Mouse (Mus musculus): Measurements from ENCODE around the gene Ercc8. TPM values are rescaled to one million over a fixed set of nuclear protein-coding genes. Genes with fewer than 3 reads are reported as not detected.
A peak's percentile ranks its signal among the peaks of the same experiment; 100 is the strongest.

The Ercc8 gene
- polyA plus RNA-seq, 1 experiment from 2014 or later: 33.5 TPM

DNA sequence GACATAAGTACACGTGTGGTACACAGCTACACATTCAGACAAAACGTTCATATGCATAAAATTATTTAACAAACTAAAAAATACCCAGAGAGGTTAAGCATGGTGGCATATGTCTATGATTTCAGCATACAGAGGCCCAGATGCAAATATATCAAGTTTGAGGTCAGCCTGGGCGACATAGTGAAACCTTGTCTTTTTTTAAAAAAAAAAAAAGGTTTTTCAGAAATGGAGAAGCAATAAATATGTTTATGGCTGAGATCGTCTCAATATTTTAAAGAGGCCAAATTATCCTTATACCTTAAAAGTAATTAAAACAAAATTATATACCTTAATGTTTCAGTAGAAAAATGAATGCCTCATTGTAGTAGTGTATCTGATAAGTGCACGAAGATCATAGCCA, 49.6 kb downstream of the Ercc8 start:
- no peaks in the 10 kb centered on the region for H3K9me3 ChIP-seq (ENCODE audit: control insufficient read depth, low read length)
- ATAC-seq: no peak
- H3K4me3 ChIP-seq (replicated peaks; ENCODE audit: low read length): no peak overlapping the region
- WGBS: 71% methylated on average over 5 of the region's 5 CpGs
- H3K9ac ChIP-seq (replicated peaks; ENCODE audit: low read depth, low read length): no peak overlapping the region
- no peak overlapping the region for H3K27ac ChIP-seq (ENCODE audit: low read length)
- H3K36me3 ChIP-seq (ENCODE audit: control insufficient read depth, insufficient read depth): no peaks in the 10 kb centered on the region
- no peaks in the 10 kb centered on the region for H3K4me1 ChIP-seq (replicated peaks; ENCODE audit: control insufficient read depth, insufficient read depth, low read length)
- no peak overlapping the region for H3K4me2 ChIP-seq (ENCODE audit: low read length)
- 0 out of 2 replicates have a peak, but pooled peaks cover under 1% of the 10 kb centered on the region for H3K27me3 ChIP-seq (replicated peaks; ENCODE audit: control insufficient read depth, insufficient read depth, low read length)

DNA sequence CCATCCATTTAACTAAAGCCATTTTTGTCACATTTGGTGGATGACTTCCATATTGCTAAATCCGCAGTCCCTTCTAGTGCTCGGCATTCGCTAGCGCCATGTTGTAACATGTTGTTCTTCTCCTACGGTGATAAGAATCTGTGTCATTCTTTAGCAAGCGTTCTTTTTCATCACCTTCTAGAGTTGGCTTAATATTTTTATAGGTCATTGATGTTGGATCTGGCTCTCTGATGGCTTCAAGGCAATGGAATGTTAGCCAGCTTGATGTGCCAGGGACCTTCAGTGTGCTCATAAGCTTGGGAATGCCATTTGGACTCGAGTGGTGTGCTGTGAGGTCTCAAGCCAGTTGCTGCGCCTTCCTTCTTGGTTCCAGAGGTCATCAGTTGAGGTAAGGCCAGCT, 52.4 kb downstream of the Ercc8 start:
- H3K4me1 ChIP-seq (replicated peaks; ENCODE audit: control insufficient read depth, insufficient read depth, low read length): peaks cover 10% of the 10 kb centered on the region
- no peaks in the 10 kb centered on the region for H3K36me3 ChIP-seq (ENCODE audit: control insufficient read depth, insufficient read depth)
- H3K4me2 ChIP-seq (ENCODE audit: low read length): no peak overlapping the region
- H3K27me3 ChIP-seq (replicated peaks; ENCODE audit: control insufficient read depth, insufficient read depth, low read length): 0 out of 2 replicates have a peak, but pooled peaks cover 4% of the 10 kb centered on the region
- H3K27ac ChIP-seq (ENCODE audit: low read length): no peak overlapping the region
- no peak overlapping the region for H3K4me3 ChIP-seq (replicated peaks; ENCODE audit: low read length)
- H3K9me3 ChIP-seq (ENCODE audit: control insufficient read depth, low read length): no peaks in the 10 kb centered on the region
- ATAC-seq: no peak
- WGBS: 92% methylated on average over 8 of the region's 8 CpGs
- H3K9ac ChIP-seq (replicated peaks; ENCODE audit: low read depth, low read length): no peak overlapping the region

DNA sequence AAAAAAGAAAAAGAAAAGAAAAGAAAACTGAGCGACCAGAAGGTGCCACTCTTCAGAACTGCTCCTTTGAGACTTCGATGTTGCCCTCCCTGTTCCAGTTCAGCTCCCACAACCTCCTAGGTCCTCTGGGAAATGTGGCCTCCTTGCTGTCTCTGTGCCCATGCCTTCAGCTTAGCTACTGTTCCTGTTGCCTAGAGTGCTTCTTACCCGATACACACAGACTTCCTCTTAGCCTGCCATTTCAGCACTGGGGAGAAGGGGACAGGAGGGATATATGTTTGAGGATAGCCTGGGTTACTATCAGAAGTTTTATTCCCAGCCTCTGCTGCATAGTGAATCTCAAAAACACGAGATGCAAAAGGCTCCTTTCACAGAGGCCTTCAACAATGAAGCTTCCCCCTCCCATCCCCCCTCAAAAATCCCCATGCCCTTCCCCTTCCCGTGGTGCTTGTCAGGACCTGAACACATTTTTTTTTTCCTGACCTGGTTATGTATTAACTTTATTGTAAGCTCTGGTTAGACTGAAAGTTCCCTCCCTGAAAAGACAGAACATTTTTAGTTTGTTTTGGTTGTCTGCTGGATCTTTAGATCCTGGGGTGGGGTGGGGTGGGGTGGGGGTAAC, 54.0 kb downstream of the Ercc8 start:
- no peak overlapping the region for H3K4me3 ChIP-seq (replicated peaks; ENCODE audit: low read length)
- H3K4me2 ChIP-seq (ENCODE audit: low read length): no peak overlapping the region
- H3K4me1 ChIP-seq (replicated peaks; ENCODE audit: control insufficient read depth, insufficient read depth, low read length): peaks cover 10% of the 10 kb centered on the region
- no peak overlapping the region for H3K9ac ChIP-seq (replicated peaks; ENCODE audit: low read depth, low read length)
- H3K9me3 ChIP-seq (ENCODE audit: control insufficient read depth, low read length): no peaks in the 10 kb centered on the region
- ATAC-seq: no peak
- 47% methylated on average over 5 of the region's 5 CpGs for WGBS
- H3K27me3 ChIP-seq (replicated peaks; ENCODE audit: control insufficient read depth, insufficient read depth, low read length): 0 out of 2 replicates have a peak, but pooled peaks cover 8% of the 10 kb centered on the region
- no peak overlapping the region for H3K27ac ChIP-seq (ENCODE audit: low read length)
- no peaks in the 10 kb centered on the region for H3K36me3 ChIP-seq (ENCODE audit: control insufficient read depth, insufficient read depth)

DNA sequence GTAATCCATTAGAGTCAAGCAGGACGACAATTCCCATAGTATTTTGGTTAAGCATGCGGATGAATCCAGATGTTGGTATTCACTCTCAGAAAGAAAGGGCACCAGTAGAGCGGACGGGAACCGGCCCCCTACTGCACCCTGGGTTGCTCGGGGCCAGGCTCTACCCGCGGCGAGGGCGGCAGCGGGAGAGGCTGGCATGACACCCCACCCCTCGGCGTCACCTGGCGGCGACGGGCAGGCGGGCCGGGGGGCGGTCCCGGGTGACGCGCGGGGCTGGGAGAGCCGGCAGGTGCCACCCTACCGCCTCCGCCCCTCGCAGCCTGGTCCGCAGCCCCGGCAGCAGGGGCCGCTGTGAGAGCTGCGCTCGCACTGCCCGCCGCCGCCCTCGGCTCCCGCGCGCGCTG, 55.6 kb downstream of the Ercc8 start, which contains the start of gene Elovl7:
Gene Elovl7 (plus strand): TSS at position 324 of the 404 bp plus-strand sequence.
- ATAC-seq: peak; percentile 95
- Histone ChIP-seq H3K27me3 (replicated peaks; ENCODE audit: control insufficient read depth, insufficient read depth, low read length) (0 out of 2 replicates have a peak, but pooled peaks cover 8% of the 10 kb centered on the region), H3K4me2 (ENCODE audit: low read length) (peak within 1 kb of the TSS; percentile 100), H3K4me1 (replicated peaks; ENCODE audit: control insufficient read depth, insufficient read depth, low read length) (peaks cover 10% of the 10 kb centered on the region), H3K4me3 (replicated peaks; ENCODE audit: low read length) (peak within 1 kb of the TSS; percentile 78), H3K27ac (ENCODE audit: low read length) (no peak within 1 kb of the TSS), H3K9ac (replicated peaks; ENCODE audit: low read depth, low read length) (peak within 1 kb of the TSS; percentile 79), H3K36me3 (ENCODE audit: control insufficient read depth, insufficient read depth) (no peaks in the 10 kb centered on the region), H3K9me3 (ENCODE audit: control insufficient read depth, low read length) (no peaks in the 10 kb centered on the region)
- WGBS: under 1% methylated on average over 39 of the region's 40 CpGs

DNA sequence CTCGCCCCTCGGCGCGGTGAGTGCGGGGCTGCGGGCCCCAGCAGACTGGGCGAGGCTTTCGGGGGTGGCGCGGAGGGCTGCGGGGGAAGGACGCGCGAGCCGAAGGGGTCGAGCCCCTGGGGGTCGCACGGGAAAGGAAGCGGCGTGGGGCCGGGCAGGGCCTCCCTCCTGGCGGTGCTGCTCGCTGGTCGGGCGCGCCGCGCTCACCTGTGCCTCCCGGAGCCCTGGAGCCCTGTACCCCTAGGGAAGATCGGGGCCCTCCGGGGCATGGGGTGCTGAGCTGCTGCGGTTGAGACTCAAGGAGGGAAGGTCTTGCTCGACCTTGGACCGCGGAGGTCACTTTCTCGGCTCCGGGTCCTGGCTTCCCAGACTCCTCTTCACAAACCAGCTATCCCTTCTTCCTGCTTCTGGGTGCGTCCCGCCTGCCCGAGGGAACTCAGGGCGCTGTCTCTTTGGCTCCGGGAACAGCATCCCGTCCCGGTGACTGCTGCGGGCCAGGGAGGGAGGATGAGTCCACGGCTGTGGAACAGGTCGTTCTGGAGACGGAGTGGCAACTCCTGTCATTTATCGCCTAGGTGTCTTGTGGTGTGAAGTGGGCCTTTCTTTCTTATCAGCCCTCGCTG, 56.1 kb downstream of the Ercc8 start:
- H3K4me3 ChIP-seq (replicated peaks; ENCODE audit: low read length): peak overlapping the region; percentile 78
- 0 out of 2 replicates have a peak, but pooled peaks cover 8% of the 10 kb centered on the region for H3K27me3 ChIP-seq (replicated peaks; ENCODE audit: control insufficient read depth, insufficient read depth, low read length)
- WGBS: under 1% methylated on average over 46 of the region's 50 CpGs
- H3K27ac ChIP-seq (ENCODE audit: low read length): no peak overlapping the region
- no peaks in the 10 kb centered on the region for H3K9me3 ChIP-seq (ENCODE audit: control insufficient read depth, low read length)
- H3K9ac ChIP-seq (replicated peaks; ENCODE audit: low read depth, low read length): peak overlapping the region; percentile 79
- H3K4me2 ChIP-seq (ENCODE audit: low read length): peak overlapping the region; percentile 100
- peaks cover 10% of the 10 kb centered on the region for H3K4me1 ChIP-seq (replicated peaks; ENCODE audit: control insufficient read depth, insufficient read depth, low read length)
- ATAC-seq: peak; percentile 61
- H3K36me3 ChIP-seq (ENCODE audit: control insufficient read depth, insufficient read depth): no peaks in the 10 kb centered on the region

DNA sequence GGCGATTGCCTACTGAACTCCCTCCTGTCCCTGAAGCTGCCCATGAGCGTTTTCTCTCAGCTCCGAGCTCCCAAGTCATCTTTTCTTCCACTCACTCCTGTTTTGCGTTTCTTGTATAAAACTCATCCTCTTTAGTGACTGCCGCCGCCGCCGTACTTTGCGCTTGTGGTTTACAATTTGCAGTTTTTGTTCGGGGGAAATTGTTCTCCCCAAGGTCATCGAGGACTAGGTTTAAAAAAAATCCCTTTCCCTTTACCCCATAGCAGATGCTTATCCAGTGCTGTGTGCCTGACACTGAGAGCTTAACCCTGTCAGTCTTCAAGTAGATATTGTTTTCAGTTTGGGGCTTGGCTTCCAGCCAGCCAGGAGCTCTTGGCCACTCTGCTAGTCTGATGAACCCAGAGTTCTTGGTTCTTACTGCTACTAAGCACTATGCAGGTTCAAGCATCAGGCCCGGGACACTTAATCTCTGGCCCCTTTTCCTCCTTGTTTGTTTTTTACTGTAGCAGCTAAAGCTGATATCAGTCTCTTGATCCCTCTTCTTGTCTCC, 56.8 kb downstream of the Ercc8 start:
- peaks cover 10% of the 10 kb centered on the region for H3K4me1 ChIP-seq (replicated peaks; ENCODE audit: control insufficient read depth, insufficient read depth, low read length)
- ATAC-seq: no peak
- no peaks in the 10 kb centered on the region for H3K36me3 ChIP-seq (ENCODE audit: control insufficient read depth, insufficient read depth)
- WGBS: 3% methylated on average over 12 of the region's 12 CpGs
- peak overlapping the region; percentile 100 for H3K4me2 ChIP-seq (ENCODE audit: low read length)
- H3K4me3 ChIP-seq (replicated peaks; ENCODE audit: low read length): peak overlapping the region; percentile 78
- no peak overlapping the region for H3K27ac ChIP-seq (ENCODE audit: low read length)
- no peaks in the 10 kb centered on the region for H3K9me3 ChIP-seq (ENCODE audit: control insufficient read depth, low read length)
- H3K9ac ChIP-seq (replicated peaks; ENCODE audit: low read depth, low read length): peak overlapping the region; percentile 79; the same call in 1 of the 2 replicates
- 0 out of 2 replicates have a peak, but pooled peaks cover 8% of the 10 kb centered on the region for H3K27me3 ChIP-seq (replicated peaks; ENCODE audit: control insufficient read depth, insufficient read depth, low read length)

DNA sequence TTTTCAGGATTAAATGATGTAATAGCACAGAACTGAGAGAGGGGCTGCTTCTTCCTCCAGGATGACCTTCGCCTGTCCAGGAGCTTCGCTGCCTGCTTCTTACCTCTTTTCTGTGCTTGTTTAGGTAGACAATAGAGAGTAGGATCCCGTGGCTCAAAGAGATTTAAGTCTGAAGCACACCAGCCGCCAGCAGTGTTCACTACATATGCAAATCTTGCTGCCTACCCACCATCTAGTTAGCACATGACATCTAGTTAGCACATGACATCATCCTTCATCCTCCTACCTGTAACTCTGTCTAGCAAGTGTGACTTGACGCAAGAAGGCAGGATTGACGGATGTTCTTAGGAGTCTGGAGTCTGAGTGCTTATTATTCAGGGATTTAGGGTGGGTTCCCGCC, 61.2 kb downstream of the Ercc8 start:
- no peak overlapping the region for H3K4me3 ChIP-seq (replicated peaks; ENCODE audit: low read length)
- 0 out of 2 replicates have a peak, but pooled peaks cover 4% of the 10 kb centered on the region for H3K27me3 ChIP-seq (replicated peaks; ENCODE audit: control insufficient read depth, insufficient read depth, low read length)
- no peak overlapping the region for H3K9ac ChIP-seq (replicated peaks; ENCODE audit: low read depth, low read length)
- no peak for ATAC-seq
- no peaks in the 10 kb centered on the region for H3K9me3 ChIP-seq (ENCODE audit: control insufficient read depth, low read length)
- no peak overlapping the region for H3K27ac ChIP-seq (ENCODE audit: low read length)
- no peak overlapping the region for H3K4me2 ChIP-seq (ENCODE audit: low read length)
- WGBS: 56% methylated on average over 7 of the region's 7 CpGs
- no peaks in the 10 kb centered on the region for H3K36me3 ChIP-seq (ENCODE audit: control insufficient read depth, insufficient read depth)
- H3K4me1 ChIP-seq (replicated peaks; ENCODE audit: control insufficient read depth, insufficient read depth, low read length): peaks cover 4% of the 10 kb centered on the region

DNA sequence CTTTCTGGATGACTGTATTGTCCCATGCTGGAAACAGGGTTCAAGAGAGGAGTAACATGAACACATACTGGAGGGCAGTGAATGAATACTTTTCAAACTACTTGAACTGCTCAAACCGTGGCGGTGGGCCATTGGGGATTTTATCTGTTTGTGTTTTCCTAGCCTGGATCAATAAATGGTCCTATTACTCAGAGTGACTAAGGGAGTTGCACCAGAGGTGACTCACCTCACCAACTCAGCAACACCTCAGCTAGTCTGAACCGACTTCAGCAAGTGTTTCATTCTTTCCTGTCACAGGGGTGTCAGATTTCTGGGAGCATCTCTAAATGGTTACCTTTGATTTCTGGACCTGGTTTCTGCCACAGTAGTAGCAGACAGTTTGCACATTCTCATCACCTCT, 70.7 kb downstream of the Ercc8 start:
- Histone ChIP-seq H3K27me3 (replicated peaks; ENCODE audit: control insufficient read depth, insufficient read depth, low read length) (no peaks in the 10 kb centered on the region), H3K4me3 (replicated peaks; ENCODE audit: low read length) (no peak overlapping the region), H3K4me2 (ENCODE audit: low read length) (no peak overlapping the region), H3K36me3 (ENCODE audit: control insufficient read depth, insufficient read depth) (no peaks in the 10 kb centered on the region), H3K9ac (replicated peaks; ENCODE audit: low read depth, low read length) (no peak overlapping the region), H3K27ac (ENCODE audit: low read length) (no peak overlapping the region), H3K9me3 (ENCODE audit: control insufficient read depth, low read length) (no peaks in the 10 kb centered on the region), H3K4me1 (replicated peaks; ENCODE audit: control insufficient read depth, insufficient read depth, low read length) (no peaks in the 10 kb centered on the region)
- WGBS: 77% methylated on average over 3 of the region's 3 CpGs
- no peak for ATAC-seq

DNA sequence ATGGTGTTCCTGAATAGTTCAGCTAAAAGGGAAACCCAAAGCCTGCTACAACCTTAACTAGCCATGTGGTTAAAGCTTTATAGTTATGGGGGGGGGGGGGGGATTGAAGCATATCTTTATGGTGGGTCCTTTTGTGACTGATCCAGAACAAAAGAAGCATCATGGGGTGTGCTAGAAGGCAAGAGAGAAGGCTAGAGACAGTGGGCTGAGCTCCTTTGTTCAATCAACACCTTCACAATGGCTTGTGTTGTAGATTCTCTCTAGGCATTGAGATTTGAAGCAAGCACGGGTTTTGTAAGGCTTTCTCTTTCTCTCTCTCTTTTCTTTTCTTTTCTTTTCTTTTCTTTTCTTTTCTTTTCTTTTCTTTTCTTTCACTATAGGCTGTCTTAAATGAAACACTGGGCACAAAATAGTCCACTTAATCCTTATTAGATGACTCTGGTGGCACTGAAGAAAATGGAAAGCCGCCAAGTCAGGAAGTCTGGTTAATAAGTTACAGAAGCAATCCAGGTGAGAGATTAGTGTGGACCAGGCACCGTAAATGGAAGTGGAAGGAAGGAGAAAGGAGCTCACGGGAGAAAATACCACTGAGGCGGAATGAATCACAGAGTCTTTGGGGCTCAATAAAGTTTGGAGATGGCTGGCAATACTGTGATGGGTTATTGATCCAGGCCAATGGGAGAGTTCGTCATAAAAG, 71.3 kb downstream of the Ercc8 start:
- Histone ChIP-seq H3K4me2 (ENCODE audit: low read length) (no peak overlapping the region), H3K4me1 (replicated peaks; ENCODE audit: control insufficient read depth, insufficient read depth, low read length) (no peaks in the 10 kb centered on the region), H3K27ac (ENCODE audit: low read length) (no peak overlapping the region), H3K36me3 (ENCODE audit: control insufficient read depth, insufficient read depth) (no peaks in the 10 kb centered on the region), H3K4me3 (replicated peaks; ENCODE audit: low read length) (no peak overlapping the region), H3K27me3 (replicated peaks; ENCODE audit: control insufficient read depth, insufficient read depth, low read length) (no peaks in the 10 kb centered on the region), H3K9me3 (ENCODE audit: control insufficient read depth, low read length) (no peaks in the 10 kb centered on the region), H3K9ac (replicated peaks; ENCODE audit: low read depth, low read length) (no peak overlapping the region)
- 60% methylated on average over 6 of the region's 6 CpGs for WGBS
- no peak for ATAC-seq

All from forebrain, embryonic 16.5 days (tissue).